Mouse (Mus musculus): ENCODE measurements around the gene Dgki.
A peak's percentile ranks its signal among the peaks of the same experiment; 100 is the strongest.

The Dgki gene

GRCm38 (mm10) chr6:36812666-36813515 is 487.1 kb downstream of the Dgki start:
- peak; percentile 92 for DNase-seq (ENCODE audit: low read depth, low spot score)

DNA sequence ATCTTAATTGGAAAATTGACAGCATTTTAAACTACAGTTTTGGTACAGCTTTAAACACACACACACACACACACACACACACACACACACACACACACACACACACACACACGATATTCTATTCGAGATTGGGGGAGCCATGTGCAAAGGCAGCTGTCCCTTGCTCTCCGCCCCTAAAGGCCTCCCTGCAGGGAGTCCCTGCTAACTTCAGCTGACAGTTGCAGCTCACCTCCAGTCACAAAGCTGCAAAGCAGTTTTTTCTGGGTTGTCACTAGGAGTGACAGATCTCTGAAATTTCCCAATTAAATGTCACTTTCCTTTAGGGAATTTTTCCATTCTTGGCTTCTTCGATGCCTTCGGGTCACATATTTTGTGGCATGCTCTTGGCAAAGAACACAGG is 489.5 kb downstream of the Dgki start:
- DNase-seq (ENCODE audit: low read depth, low spot score), result no peak

GRCm38 (mm10) chr6:36809747-36810285 is 490.2 kb downstream of the Dgki start, which contains the start of gene Ptn:
Gene Ptn (minus strand): TSS chr6:36810220.
- peak; percentile 98 for DNase-seq (ENCODE audit: low read depth, low spot score)

DNA sequence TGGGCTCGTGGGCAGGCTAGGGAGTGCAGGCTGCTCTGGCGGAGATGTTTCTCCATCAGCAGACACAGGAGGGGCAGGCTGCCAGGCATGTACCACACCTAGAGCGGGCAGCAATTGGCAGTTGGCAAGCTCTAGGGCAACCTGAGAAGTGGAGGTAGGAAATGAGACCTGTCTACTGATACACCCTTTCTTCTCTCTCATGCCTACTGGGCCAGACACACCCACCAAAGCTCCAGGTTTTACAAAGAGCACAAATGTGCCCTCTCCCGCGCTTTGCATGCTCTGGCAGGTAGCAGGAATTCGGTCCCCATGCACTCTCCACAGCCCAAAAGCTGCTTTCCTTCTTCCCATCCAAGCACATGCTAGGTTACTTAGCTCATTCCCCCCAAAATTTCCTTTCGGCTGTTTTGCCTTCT is 490.7 kb downstream of the Dgki start:
- DNase-seq (ENCODE audit: low read depth, low spot score), result peak; percentile 69

DNA sequence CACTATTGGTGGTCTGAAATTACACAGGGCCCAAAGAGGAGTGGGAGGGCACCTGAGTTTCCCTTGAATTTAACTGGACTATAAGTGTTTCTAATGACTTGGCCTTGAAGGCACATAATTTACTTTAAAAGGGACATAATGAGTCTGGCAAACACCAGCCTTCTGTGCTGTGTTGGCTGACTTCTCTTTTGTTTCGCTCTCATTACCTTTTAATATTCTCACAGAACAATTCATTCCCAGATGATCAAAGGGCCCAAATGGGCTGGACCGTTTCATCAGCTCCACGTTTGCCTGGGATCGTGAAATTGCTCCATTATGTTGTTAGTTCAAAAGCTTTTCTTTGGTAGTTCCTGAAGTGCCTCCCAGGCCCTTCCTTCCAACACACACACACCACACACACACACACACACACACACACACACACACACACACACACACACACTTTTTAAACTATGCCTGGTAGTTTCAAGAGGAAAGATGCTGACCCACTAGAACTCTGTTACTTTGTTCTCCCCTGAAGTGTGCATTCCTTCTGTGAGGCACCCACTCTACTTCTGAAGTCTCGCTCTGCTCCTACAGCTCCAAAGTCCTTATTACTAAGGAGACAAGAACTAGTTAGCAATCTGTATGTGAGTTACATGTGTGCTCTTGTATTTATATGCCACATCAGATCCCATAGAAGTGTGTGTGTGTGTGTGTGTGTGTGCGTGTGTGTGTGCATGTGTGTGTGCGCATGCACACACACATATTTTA is 491.5 kb downstream of the Dgki start:
- DNase-seq (ENCODE audit: low read depth, low spot score), result no peak

DNA sequence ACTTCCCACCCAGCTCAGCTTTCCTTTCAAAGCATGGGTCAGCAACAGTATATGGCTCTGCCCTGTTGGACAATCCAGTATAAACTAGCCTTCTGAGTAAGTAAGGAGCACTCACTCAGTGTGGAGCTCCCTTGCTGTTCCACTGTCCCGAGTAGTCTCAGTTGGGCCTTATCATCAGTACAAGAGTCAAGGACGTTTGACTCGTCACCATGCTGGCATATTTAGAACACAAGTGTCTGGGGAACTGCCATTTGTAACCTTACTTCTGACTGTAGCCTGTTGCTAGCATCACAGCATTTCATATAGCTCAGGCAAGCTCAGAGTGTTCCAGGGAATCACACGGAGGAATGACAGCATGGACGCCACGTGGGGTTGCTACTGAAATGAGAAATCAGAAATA is 493.1 kb downstream of the Dgki start:
- no peak for DNase-seq (ENCODE audit: low read depth, low spot score)

GRCm38 (mm10) chr6:36800309-36800946 is 499.6 kb downstream of the Dgki start:
- DNase-seq (ENCODE audit: low read depth, low spot score), result no peak

- DNase-seq (ENCODE audit: low read depth, low spot score), result no peak
Measured at GRCm38 (mm10) chr6:36797066-36797655, 502.8 kb downstream of the Dgki start.
